Mouse (Mus musculus) ES-E14 (cell line): ENCODE measurements around the gene Nat8f2.

ENCODE experiments used
- CHD2 ChIP-seq: IDR thresholded peaks from 2 replicates; pipeline ENCODE4 v1.6.1; 2014; ENCODE audit warnings: mild to moderate bottlenecking, low read depth, low read length, inconsistent platforms
- MAFK ChIP-seq: IDR thresholded peaks from 2 replicates; pipeline ENCODE4 v1.6.1; 2014; ENCODE audit warnings: mild to moderate bottlenecking, low read depth, low read length, inconsistent platforms; ENCODE audit not compliant: insufficient read depth
- ZC3H11A ChIP-seq: IDR thresholded peaks from 2 replicates; pipeline ENCODE4 v1.6.1; 2012; ENCODE audit warnings: low read depth, mild to moderate bottlenecking, inconsistent platforms, low read length, borderline replicate concordance
- ZNF384 ChIP-seq: IDR thresholded peaks from 2 replicates; pipeline ENCODE4 v1.6.1; 2012; ENCODE audit warnings: low read depth, low read length, inconsistent platforms

- TF ChIP-seq ZC3H11A = no peak
- no peak for TF ChIP-seq CHD2
- no peak for TF ChIP-seq ZNF384
- TF ChIP-seq MAFK = no peak
Observed at GRCm38 (mm10) chr6:85884311-85884710, 15.4 kb upstream of the Nat8f2 start.
